Mouse (Mus musculus) limb, embryonic 15.5 days (tissue): ENCODE measurements around the gene Trmt1. TPM values are rescaled to one million over a fixed set of nuclear protein-coding genes. Genes with fewer than 3 reads are reported as not detected.

Source experiments
- ATAC-seq: fragments of 200-750 bp; cut with Nextera tagmentation; 2 replicates; pipeline ENCODE4 v1.8.0; 2017; ENCODE audit warnings: low read depth, moderate TSS enrichment; ENCODE audit not compliant: insufficient number of reproducible peaks, low FRiP score, low TSS enrichment
- H3K27ac ChIP-seq: fragments of 300-500 bp; sonication (generic); 2 replicates; pipeline ENCODE4 v1.5.1; 2015; ENCODE audit warnings: moderate library complexity, mild to moderate bottlenecking, inconsistent platforms
- H3K27me3 ChIP-seq: fragments of 300-500 bp; sonication (generic); 2 replicates; pipeline ENCODE4 v1.6.1; 2015; ENCODE audit warnings: inconsistent platforms
- H3K36me3 ChIP-seq: fragments of 300-500 bp; sonication (generic); 2 replicates; pipeline ENCODE4 v1.6.1; 2015; ENCODE audit warnings: inconsistent platforms
- H3K4me1 ChIP-seq: fragments of 300-500 bp; sonication (generic); 2 replicates; pipeline ENCODE4 v1.6.1; 2015; ENCODE audit warnings: inconsistent platforms
- H3K4me2 ChIP-seq: fragments of 300-500 bp; sonication (generic); 2 replicates; pipeline ENCODE4 v1.6.1; 2015; ENCODE audit warnings: mild to moderate bottlenecking, inconsistent platforms
- H3K4me3 ChIP-seq: fragments of 300-500 bp; sonication (generic); 2 replicates; pipeline ENCODE4 v1.5.1; 2015; ENCODE audit warnings: mild to moderate bottlenecking, inconsistent platforms
- H3K9ac ChIP-seq: fragments of 300-500 bp; sonication (generic); 2 replicates; pipeline ENCODE4 v1.6.1; 2015; ENCODE audit warnings: inconsistent platforms
- H3K9me3 ChIP-seq: fragments of 300-500 bp; sonication (generic); 2 replicates; pipeline ENCODE4 v1.6.1; 2016; ENCODE audit warnings: inconsistent platforms
- WGBS: fragments of 180-500 bp; shearing (Covaris S2); methylation state at CpG from one replicate; pipeline ENCODE4 v1.1.7; 2015; 5-methylcytosine and 5-hydroxymethylcytosine counted together
- polyA plus RNA-seq: library from polyadenylated mRNA; unstranded; fragments of >200 nt; fragmentation: Nextera tagmentation; extraction: Ambion mirVana; gene quantifications from 2 replicates; pipeline ENCODE4 v1.2.1, GENCODE M21; 2015

Gene Trmt1
- polyA plus RNA-seq, 1 experiment from 2014 or later = 63.3 TPM

GRCm38 (mm10) chr8:84650213-84650612, 35.9 kb upstream of the Trmt1 start:
- no peak overlapping the region for H3K9ac ChIP-seq
- ATAC-seq = no peak
- no peak overlapping the region for H3K4me2 ChIP-seq
- no peak overlapping the region for H3K4me3 ChIP-seq
- peak overlapping the region; percentile 70 for H3K27ac ChIP-seq
- no peaks in the 10 kb centered on the region for H3K9me3 ChIP-seq
- H3K27me3 ChIP-seq = no peaks in the 10 kb centered on the region
- 51% methylated on average over 3 of the region's 3 CpGs for WGBS
- peaks cover 25% of the 10 kb centered on the region for H3K4me1 ChIP-seq
- no peaks in the 10 kb centered on the region for H3K36me3 ChIP-seq

GRCm38 (mm10) chr8:84653092-84653631, 32.9 kb upstream of the Trmt1 start:
- WGBS = 28% methylated on average over 9 of the region's 9 CpGs
- H3K36me3 ChIP-seq = no peaks in the 10 kb centered on the region
- 0 out of 2 replicates have a peak overlapping the region, but pooled peaks have one; percentile 14 for H3K4me2 ChIP-seq
- H3K9ac ChIP-seq = no peak overlapping the region
- peak overlapping the region; percentile 4; the same call in 1 of the 2 replicates for H3K4me3 ChIP-seq
- peak overlapping the region; percentile 76 for H3K27ac ChIP-seq
- peaks cover 47% of the 10 kb centered on the region for H3K4me1 ChIP-seq
- no peaks in the 10 kb centered on the region for H3K9me3 ChIP-seq
- no peaks in the 10 kb centered on the region for H3K27me3 ChIP-seq
- ATAC-seq = no peak

- Histone ChIP-seq H3K36me3 (no peaks in the 10 kb centered on the region), H3K4me3 (0 out of 2 replicates have a peak overlapping the region, but pooled peaks have one; percentile 32), H3K9me3 (no peaks in the 10 kb centered on the region), H3K27ac (peak overlapping the region; percentile 96), H3K9ac (no peak overlapping the region), H3K4me2 (no peak overlapping the region), H3K4me1 (peaks cover 50% of the 10 kb centered on the region), H3K27me3 (no peaks in the 10 kb centered on the region)
- WGBS = 34% methylated on average over 4 of the region's 4 CpGs
- no peak for ATAC-seq
Measured at GRCm38 (mm10) chr8:84654597-84654996, 31.5 kb upstream of the Trmt1 start.

GRCm38 (mm10) chr8:84655336-84656190, 30.5 kb upstream of the Trmt1 start:
- no peaks in the 10 kb centered on the region for H3K36me3 ChIP-seq
- peak overlapping the region; percentile 96 for H3K27ac ChIP-seq

GRCm38 (mm10) chr8:84656191-84656525, 29.9 kb upstream of the Trmt1 start:
- Histone ChIP-seq H3K9me3 (no peaks in the 10 kb centered on the region), H3K4me3 (peak overlapping the region; percentile 32), H3K4me1 (peaks cover 60% of the 10 kb centered on the region), H3K9ac (peak overlapping the region; percentile 27; the same call in 1 of the 2 replicates), H3K4me2 (peak overlapping the region; percentile 63), H3K27me3 (no peaks in the 10 kb centered on the region), H3K36me3 (no peaks in the 10 kb centered on the region), H3K27ac (peak overlapping the region; percentile 96)
- ATAC-seq = peak; percentile 20; the same call in 1 of the 2 replicates
- WGBS = 1% methylated on average over 10 of the region's 10 CpGs

More at GRCm38 (mm10) chr8:84655336-84656190, 30.5 kb upstream of the Trmt1 start:
- Histone ChIP-seq H3K9ac (0 out of 2 replicates have a peak overlapping the region, but pooled peaks have one; percentile 26), H3K4me2 (peak overlapping the region; percentile 63), H3K4me3 (peak overlapping the region; percentile 32), H3K27me3 (no peaks in the 10 kb centered on the region), H3K4me1 (peaks cover 55% of the 10 kb centered on the region), H3K9me3 (no peaks in the 10 kb centered on the region)
- WGBS = 2% methylated on average over 14 of the region's 15 CpGs
- ATAC-seq = peak; percentile 37; the same call in 1 of the 2 replicates

- WGBS = under 1% methylated on average over 23 of the region's 23 CpGs
- Histone ChIP-seq H3K27ac (peak overlapping the region; percentile 96), H3K4me1 (peaks cover 60% of the 10 kb centered on the region), H3K4me3 (peak overlapping the region; percentile 32), H3K36me3 (no peaks in the 10 kb centered on the region), H3K9ac (peak overlapping the region; percentile 27; the same call in 1 of the 2 replicates), H3K27me3 (no peaks in the 10 kb centered on the region), H3K4me2 (peak overlapping the region; percentile 63), H3K9me3 (no peaks in the 10 kb centered on the region)
- peak; percentile 75 for ATAC-seq
Measured at GRCm38 (mm10) chr8:84656641-84657126, 29.4 kb upstream of the Trmt1 start.

- Histone ChIP-seq H3K4me1 (peaks cover 60% of the 10 kb centered on the region), H3K9ac (no peak overlapping the region), H3K4me3 (peak overlapping the region; percentile 32), H3K4me2 (peak overlapping the region; percentile 63), H3K27me3 (no peaks in the 10 kb centered on the region), H3K36me3 (no peaks in the 10 kb centered on the region), H3K27ac (peak overlapping the region; percentile 96), H3K9me3 (no peaks in the 10 kb centered on the region)
- ATAC-seq = no peak
Measured at GRCm38 (mm10) chr8:84657203-84657602, 28.9 kb upstream of the Trmt1 start.

GRCm38 (mm10) chr8:84657680-84658079, 28.4 kb upstream of the Trmt1 start:
- Histone ChIP-seq H3K4me3 (no peak overlapping the region), H3K27me3 (no peaks in the 10 kb centered on the region), H3K4me1 (peaks cover 60% of the 10 kb centered on the region), H3K4me2 (no peak overlapping the region), H3K36me3 (no peaks in the 10 kb centered on the region), H3K27ac (peak overlapping the region; percentile 96), H3K9ac (no peak overlapping the region), H3K9me3 (no peaks in the 10 kb centered on the region)
- WGBS = 30% methylated on average over 4 of the region's 4 CpGs
- ATAC-seq = no peak

- Histone ChIP-seq H3K4me1 (peaks cover 63% of the 10 kb centered on the region), H3K27me3 (no peaks in the 10 kb centered on the region), H3K9ac (no peak overlapping the region), H3K4me2 (no peak overlapping the region), H3K4me3 (no peak overlapping the region), H3K27ac (0 out of 2 replicates have a peak overlapping the region, but pooled peaks have one; percentile 96), H3K9me3 (no peaks in the 10 kb centered on the region), H3K36me3 (no peaks in the 10 kb centered on the region)
- WGBS = 76% methylated on average over 1 of the region's 1 CpGs
- ATAC-seq = no peak
Measured at GRCm38 (mm10) chr8:84658951-84659350, 27.2 kb upstream of the Trmt1 start.

GRCm38 (mm10) chr8:84659936-84660818, 25.9 kb upstream of the Trmt1 start:
- Histone ChIP-seq H3K9ac (peak overlapping the region; percentile 87), H3K4me1 (peaks cover 56% of the 10 kb centered on the region), H3K27me3 (no peaks in the 10 kb centered on the region), H3K4me2 (peak overlapping the region; percentile 72), H3K36me3 (no peaks in the 10 kb centered on the region), H3K9me3 (no peaks in the 10 kb centered on the region), H3K27ac (peak overlapping the region; percentile 96), H3K4me3 (peak overlapping the region; percentile 88)
- ATAC-seq = no peak
- 3% methylated on average over 33 of the region's 33 CpGs for WGBS

GRCm38 (mm10) chr8:84660819-84661457, 25.2 kb upstream of the Trmt1 start:
- Histone ChIP-seq H3K9me3 (no peaks in the 10 kb centered on the region), H3K4me1 (peaks cover 54% of the 10 kb centered on the region)
- no peak for ATAC-seq

More at GRCm38 (mm10) chr8:84660819-84661457, 25.2 kb upstream of the Trmt1 start:
- under 1% methylated on average over 20 of the region's 20 CpGs for WGBS
- peak overlapping the region; percentile 96 for H3K27ac ChIP-seq
- H3K36me3 ChIP-seq = no peaks in the 10 kb centered on the region
- H3K9ac ChIP-seq = peak overlapping the region; percentile 87
- peak overlapping the region; percentile 88 for H3K4me3 ChIP-seq
- peak overlapping the region; percentile 72 for H3K4me2 ChIP-seq
- H3K27me3 ChIP-seq = no peaks in the 10 kb centered on the region
